Mouse (Mus musculus) layer of hippocampus, adult 9-11 months (tissue): ENCODE results near the gene Setmar.

ENCODE experiments used
- DNase-seq: peaks from one replicate; pipeline ENCODE4 v3.0.0; 2022

Gene Setmar

DNA sequence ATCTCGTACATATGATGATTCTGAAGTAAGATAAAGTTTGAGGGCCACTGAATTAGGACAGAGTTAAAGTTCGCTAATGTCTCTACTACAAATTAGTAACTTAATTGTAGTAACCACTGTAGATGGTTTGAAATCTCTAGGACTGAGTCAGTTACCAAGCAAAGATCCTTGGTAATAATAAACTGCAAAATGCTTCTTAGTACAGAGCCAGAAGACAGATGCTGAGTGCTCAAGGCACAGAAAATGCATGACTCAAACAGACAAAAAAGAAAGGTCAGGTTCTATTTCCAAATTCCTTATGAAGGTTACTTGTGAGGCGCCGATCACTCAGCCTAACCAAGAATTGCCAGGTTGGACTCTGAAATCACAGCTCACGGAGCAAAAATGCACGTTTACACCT is 53.0 kb downstream of the Setmar start:
- DNase-seq: no peak

DNA sequence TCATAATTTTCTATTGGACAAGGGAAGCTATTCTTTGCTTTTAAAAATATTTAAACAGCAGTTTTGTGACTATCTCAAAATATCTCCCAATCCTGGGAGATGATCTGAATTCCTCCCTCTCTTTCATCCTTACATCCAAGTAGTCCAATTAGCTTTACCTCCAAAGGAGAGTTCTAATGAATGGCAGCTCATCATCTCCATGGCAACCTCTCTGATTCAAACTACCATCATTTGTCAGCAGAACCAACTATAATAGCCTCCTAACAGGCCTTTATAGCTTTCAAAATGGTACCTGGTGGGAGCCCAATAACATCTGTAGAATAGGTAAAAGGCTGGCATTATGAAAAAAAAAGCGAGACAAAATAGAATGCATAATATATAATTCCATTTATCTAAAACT is 60.6 kb downstream of the Setmar start:
- DNase-seq: no peak

DNA sequence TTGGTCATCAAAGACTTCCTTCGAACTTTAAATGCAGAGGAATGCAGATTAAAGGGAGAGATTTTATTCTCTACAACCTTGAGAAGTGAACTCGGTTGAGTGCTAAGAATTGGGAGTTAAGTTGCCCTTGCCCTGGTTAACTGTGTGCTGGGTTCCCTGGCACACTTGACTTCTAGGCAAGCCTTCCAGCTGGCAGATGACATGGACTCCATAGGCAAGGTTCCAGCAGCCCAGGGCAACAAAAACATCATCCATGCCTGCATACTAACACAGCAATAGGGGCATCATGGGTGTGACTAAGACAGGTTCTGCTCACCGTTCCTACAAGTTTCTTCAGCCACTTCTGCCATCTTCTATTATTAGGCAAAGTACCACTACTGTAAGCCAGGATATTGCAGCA is 61.8 kb downstream of the Setmar start:
- no peak for DNase-seq
